Mouse (Mus musculus) forebrain, embryonic 16.5 days (tissue): ENCODE measurements at regions not wholly inside any gene's neighbourhood (a gene's known extent, or its start where the extent isn't known, plus 50 kb on each side); places are given as distances from the start of the nearest gene placed in this dataset.

Experiments used
- ATAC-seq: fragments of 200-750 bp; cut with Nextera tagmentation; 2 replicates; pipeline ENCODE4 v1.8.0; 2017; ENCODE audit warnings: mild to moderate bottlenecking, moderate library complexity
- H3K27ac ChIP-seq: fragments of 300-500 bp; sonication (generic); 2 replicates; pipeline ENCODE4 v1.5.1; 2014; ENCODE audit warnings: low read length, control low read depth
- H3K27me3 ChIP-seq: fragments of 300-500 bp; sonication (generic); replicated peaks from 2 replicates; pipeline ENCODE4 v1.6.1; 2014; ENCODE audit warnings: low read length; ENCODE audit not compliant: control insufficient read depth, insufficient read depth
- H3K36me3 ChIP-seq: fragments of 300-500 bp; sonication (generic); 2 replicates; pipeline ENCODE4 v1.6.1; 2014; ENCODE audit not compliant: control insufficient read depth, insufficient read depth
- H3K4me1 ChIP-seq: fragments of 300-500 bp; sonication (generic); replicated peaks from 2 replicates; pipeline ENCODE4 v1.6.1; 2014; ENCODE audit warnings: low read length; ENCODE audit not compliant: control insufficient read depth, insufficient read depth
- H3K4me2 ChIP-seq: fragments of 300-500 bp; sonication (generic); 2 replicates; pipeline ENCODE4 v1.6.1; 2014; ENCODE audit warnings: mild to moderate bottlenecking, low read length, control low read depth
- H3K4me3 ChIP-seq: fragments of 300-500 bp; sonication (generic); replicated peaks from 2 replicates; pipeline ENCODE4 v1.5.1; 2014; ENCODE audit warnings: mild to moderate bottlenecking, low read length, control low read depth
- H3K9ac ChIP-seq: fragments of 300-500 bp; sonication (generic); replicated peaks from 2 replicates; pipeline ENCODE4 v1.6.1; 2014; ENCODE audit warnings: low read depth, low read length, control low read depth
- H3K9me3 ChIP-seq: fragments of 300-500 bp; sonication (generic); 2 replicates; pipeline ENCODE4 v1.6.1; 2016; ENCODE audit warnings: low read length; ENCODE audit not compliant: control insufficient read depth
- WGBS: fragments of 180-500 bp; shearing (Covaris S2); extraction: QIAGEN DNeasy Blood & Tissue Kit; methylation state at CpG from one replicate; pipeline ENCODE4 v1.1.7; 2014; 5-methylcytosine and 5-hydroxymethylcytosine counted together

GRCm38 (mm10) chr14:96794806-96795205, 275.9 kb upstream of the Klhl1 start:
- H3K27ac ChIP-seq: no peak overlapping the region
- H3K9ac ChIP-seq: no peak overlapping the region
- H3K4me1 ChIP-seq: no peaks in the 10 kb centered on the region
- 88% methylated on average over 1 of the region's 1 CpGs for WGBS
- no peak overlapping the region for H3K4me2 ChIP-seq
- H3K4me3 ChIP-seq: no peak overlapping the region
- H3K27me3 ChIP-seq: no peaks in the 10 kb centered on the region
- no peaks in the 10 kb centered on the region for H3K36me3 ChIP-seq
- H3K9me3 ChIP-seq: no peaks in the 10 kb centered on the region
- ATAC-seq: no peak

GRCm38 (mm10) chr14:96787917-96788316, 269.0 kb upstream of the Klhl1 start:
- Histone ChIP-seq H3K4me3 (no peak overlapping the region), H3K27me3 (no peaks in the 10 kb centered on the region), H3K9me3 (no peaks in the 10 kb centered on the region), H3K4me2 (no peak overlapping the region), H3K27ac (no peak overlapping the region), H3K36me3 (no peaks in the 10 kb centered on the region), H3K4me1 (no peaks in the 10 kb centered on the region), H3K9ac (no peak overlapping the region)
- WGBS: 57% methylated on average over 3 of the region's 3 CpGs
- ATAC-seq: no peak

GRCm38 (mm10) chr14:96787286-96787685, 268.4 kb upstream of the Klhl1 start:
- H3K27ac ChIP-seq: no peak overlapping the region
- H3K4me2 ChIP-seq: no peak overlapping the region
- H3K9ac ChIP-seq: no peak overlapping the region
- no peaks in the 10 kb centered on the region for H3K4me1 ChIP-seq
- H3K9me3 ChIP-seq: no peaks in the 10 kb centered on the region
- ATAC-seq: no peak
- no peaks in the 10 kb centered on the region for H3K36me3 ChIP-seq
- no peak overlapping the region for H3K4me3 ChIP-seq
- H3K27me3 ChIP-seq: no peaks in the 10 kb centered on the region
- WGBS: 42% methylated on average over 1 of the region's 1 CpGs

- H3K27ac ChIP-seq: no peak overlapping the region
- WGBS: 64% methylated on average over 1 of the region's 1 CpGs
- no peak overlapping the region for H3K4me3 ChIP-seq
- no peaks in the 10 kb centered on the region for H3K27me3 ChIP-seq
- no peaks in the 10 kb centered on the region for H3K36me3 ChIP-seq
- H3K9ac ChIP-seq: no peak overlapping the region
- ATAC-seq: no peak
- no peaks in the 10 kb centered on the region for H3K9me3 ChIP-seq
- no peaks in the 10 kb centered on the region for H3K4me1 ChIP-seq
- H3K4me2 ChIP-seq: no peak overlapping the region
These were observed 256.9 kb upstream of the Klhl1 start for GRCm38 (mm10) chr14:96775801-96776200.

- Histone ChIP-seq H3K9me3 (no peaks in the 10 kb centered on the region), H3K9ac (no peak overlapping the region), H3K4me1 (no peaks in the 10 kb centered on the region), H3K27me3 (no peaks in the 10 kb centered on the region), H3K36me3 (no peaks in the 10 kb centered on the region), H3K27ac (no peak overlapping the region), H3K4me2 (no peak overlapping the region), H3K4me3 (no peak overlapping the region)
- WGBS: 94% methylated on average over 8 of the region's 8 CpGs
- no peak for ATAC-seq
These were observed 241.7 kb upstream of the Klhl1 start for GRCm38 (mm10) chr14:96760591-96760990.

- Histone ChIP-seq H3K27me3 (no peaks in the 10 kb centered on the region), H3K36me3 (no peaks in the 10 kb centered on the region), H3K9ac (no peak overlapping the region), H3K4me3 (no peak overlapping the region), H3K9me3 (no peaks in the 10 kb centered on the region), H3K4me1 (no peaks in the 10 kb centered on the region), H3K4me2 (no peak overlapping the region), H3K27ac (no peak overlapping the region)
- 81% methylated on average over 4 of the region's 4 CpGs for WGBS
- ATAC-seq: no peak
These were observed 214.3 kb upstream of the Klhl1 start for GRCm38 (mm10) chr14:96733211-96733610.

- no peak overlapping the region for H3K27ac ChIP-seq
- no peak for ATAC-seq
- no peaks in the 10 kb centered on the region for H3K4me1 ChIP-seq
- no peaks in the 10 kb centered on the region for H3K9me3 ChIP-seq
- no peak overlapping the region for H3K4me2 ChIP-seq
- no peak overlapping the region for H3K9ac ChIP-seq
- no peak overlapping the region for H3K4me3 ChIP-seq
- H3K27me3 ChIP-seq: no peaks in the 10 kb centered on the region
- no peaks in the 10 kb centered on the region for H3K36me3 ChIP-seq
These were observed 178.2 kb upstream of the Klhl1 start for GRCm38 (mm10) chr14:96697086-96697485.

GRCm38 (mm10) chr14:96690923-96691322, 172.0 kb upstream of the Klhl1 start:
- no peak for ATAC-seq
- no peak overlapping the region for H3K27ac ChIP-seq
- H3K4me1 ChIP-seq: no peaks in the 10 kb centered on the region
- no peaks in the 10 kb centered on the region for H3K9me3 ChIP-seq
- no peak overlapping the region for H3K4me3 ChIP-seq
- H3K27me3 ChIP-seq: no peaks in the 10 kb centered on the region
- 78% methylated on average over 1 of the region's 1 CpGs for WGBS
- H3K4me2 ChIP-seq: no peak overlapping the region
- H3K9ac ChIP-seq: no peak overlapping the region
- H3K36me3 ChIP-seq: no peaks in the 10 kb centered on the region

GRCm38 (mm10) chr14:96683943-96684342, 165.0 kb upstream of the Klhl1 start:
- H3K9me3 ChIP-seq: no peaks in the 10 kb centered on the region
- no peak overlapping the region for H3K27ac ChIP-seq
- no peaks in the 10 kb centered on the region for H3K27me3 ChIP-seq
- H3K9ac ChIP-seq: no peak overlapping the region
- ATAC-seq: no peak
- no peaks in the 10 kb centered on the region for H3K4me1 ChIP-seq
- WGBS: 80% methylated on average over 5 of the region's 5 CpGs
- H3K36me3 ChIP-seq: no peaks in the 10 kb centered on the region
- H3K4me2 ChIP-seq: no peak overlapping the region
- H3K4me3 ChIP-seq: no peak overlapping the region

GRCm38 (mm10) chr14:96681740-96682139, 162.8 kb upstream of the Klhl1 start:
- 80% methylated on average over 3 of the region's 3 CpGs for WGBS
- no peaks in the 10 kb centered on the region for H3K9me3 ChIP-seq

More at GRCm38 (mm10) chr14:96681740-96682139, 162.8 kb upstream of the Klhl1 start:
- Histone ChIP-seq H3K27ac (no peak overlapping the region), H3K36me3 (no peaks in the 10 kb centered on the region), H3K4me3 (no peak overlapping the region), H3K9ac (no peak overlapping the region), H3K4me2 (no peak overlapping the region), H3K4me1 (no peaks in the 10 kb centered on the region), H3K27me3 (no peaks in the 10 kb centered on the region)
- ATAC-seq: no peak
